Mouse (Mus musculus): ENCODE data around the gene Mxra8. TPM values are rescaled to one million over a fixed set of nuclear protein-coding genes. Genes with fewer than 3 reads are reported as not detected.

Mxra8 gene
- polyA plus RNA-seq, 1 experiment from 2014 or later, result 43.6 TPM

DNA sequence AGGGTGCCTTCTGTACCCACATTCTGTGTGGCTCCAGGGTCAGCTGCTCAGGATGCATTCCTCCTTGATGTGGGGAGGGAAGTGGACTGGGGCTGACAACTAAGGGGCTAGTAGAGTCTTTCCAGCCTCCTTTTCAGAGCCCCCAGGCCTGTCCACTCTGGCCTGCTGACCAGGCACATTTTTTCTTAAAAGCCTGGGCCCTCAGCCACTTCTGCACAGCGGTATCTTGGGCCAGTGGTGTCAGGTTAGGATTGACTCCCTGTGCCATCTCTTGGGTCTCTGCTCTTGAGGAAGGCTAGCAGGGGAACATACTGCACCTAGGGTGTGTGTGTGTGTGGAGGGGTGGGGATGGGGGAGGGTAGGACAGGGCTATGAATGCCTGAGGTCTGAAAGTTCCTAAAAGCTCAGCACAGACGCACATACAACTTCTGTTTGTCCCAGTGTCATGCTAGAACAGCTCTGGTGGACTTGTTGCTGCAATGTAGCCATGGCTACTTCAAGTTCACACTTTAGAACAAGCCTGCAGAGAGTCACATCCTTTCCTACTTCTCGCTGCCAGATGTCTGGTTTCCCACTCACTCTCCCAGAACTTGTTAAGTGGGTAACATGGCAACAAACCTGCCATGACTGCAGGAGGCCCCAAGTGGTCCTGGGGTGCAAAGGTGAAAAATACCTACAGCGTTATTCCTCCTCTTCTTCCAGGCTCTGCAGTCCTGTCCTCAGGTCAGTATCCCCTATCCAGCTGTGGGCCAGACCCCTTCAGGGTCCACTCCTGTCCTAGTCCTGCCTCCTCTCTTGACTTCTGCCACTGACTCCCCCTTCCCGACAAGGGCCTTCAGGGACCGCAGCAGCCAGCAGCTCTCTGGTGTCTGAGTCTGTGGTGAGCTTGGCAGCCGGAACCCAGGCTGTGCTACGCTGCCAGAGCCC is 859 bp downstream of the Mxra8 start:
- Histone ChIP-seq H3K4me1 (peaks cover 42% of the 10 kb centered on the region), H3K4me3 (peak overlapping the region; percentile 59), H3K27me3 (replicated peaks; ENCODE audit: low read depth, poor library complexity, severe bottlenecking) (peaks cover 28% of the 10 kb centered on the region), H3K9me3 (no peaks in the 10 kb centered on the region), H3K36me3 (replicated peaks) (peaks cover 27% of the 10 kb centered on the region), H3K27ac (replicated peaks) (peak overlapping the region; percentile 89)
- DNase-seq (ENCODE audit: low spot score), result no peak
- 6% methylated on average over 8 of the region's 8 CpGs for WGBS

GRCm38 (mm10) chr4:155841003-155841454 is 1.5 kb downstream of the Mxra8 start:
- Histone ChIP-seq H3K4me3 (peak overlapping the region; percentile 59), H3K27ac (replicated peaks) (peak overlapping the region; percentile 63), H3K9me3 (no peaks in the 10 kb centered on the region), H3K36me3 (replicated peaks) (peaks cover 26% of the 10 kb centered on the region), H3K27me3 (replicated peaks; ENCODE audit: low read depth, poor library complexity, severe bottlenecking) (peaks cover 28% of the 10 kb centered on the region), H3K4me1 (peaks cover 42% of the 10 kb centered on the region)
- peak; percentile 64 for DNase-seq (ENCODE audit: low spot score)
- under 1% methylated on average over 32 of the region's 32 CpGs for WGBS

DNA sequence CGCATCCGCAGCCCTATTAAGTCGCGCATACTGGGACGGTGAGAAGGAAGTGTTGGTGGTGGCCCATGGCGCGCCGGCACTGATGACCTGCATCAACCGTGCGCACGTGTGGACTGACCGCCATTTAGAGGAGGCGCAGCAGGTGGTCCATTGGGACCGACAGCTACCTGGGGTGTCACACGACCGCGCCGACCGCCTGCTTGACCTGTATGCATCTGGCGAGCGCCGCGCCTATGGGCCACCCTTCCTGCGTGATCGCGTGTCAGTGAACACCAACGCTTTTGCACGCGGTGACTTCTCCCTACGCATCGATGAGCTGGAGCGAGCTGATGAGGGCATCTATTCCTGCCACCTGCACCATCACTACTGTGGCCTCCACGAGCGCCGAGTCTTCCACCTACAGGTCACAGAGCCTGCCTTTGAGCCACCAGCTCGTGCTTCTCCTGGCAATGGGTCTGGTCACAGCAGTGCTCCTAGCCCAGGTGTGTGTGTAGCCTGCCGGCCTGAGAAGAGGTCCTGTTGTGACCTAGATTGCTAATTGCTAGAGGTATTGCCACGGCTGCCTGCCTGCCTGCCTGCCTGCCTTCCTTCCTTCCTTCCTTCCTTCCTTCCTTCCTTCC is 2.3 kb downstream of the Mxra8 start:
- Histone ChIP-seq H3K27me3 (replicated peaks; ENCODE audit: low read depth, poor library complexity, severe bottlenecking) (peaks cover 28% of the 10 kb centered on the region), H3K4me1 (peaks cover 48% of the 10 kb centered on the region), H3K27ac (replicated peaks) (no peak overlapping the region), H3K36me3 (replicated peaks) (peaks cover 26% of the 10 kb centered on the region), H3K9me3 (no peaks in the 10 kb centered on the region), H3K4me3 (peak overlapping the region; percentile 59)
- 38% methylated on average over 38 of the region's 38 CpGs for WGBS
- DNase-seq (ENCODE audit: low spot score), result no peak

DNA sequence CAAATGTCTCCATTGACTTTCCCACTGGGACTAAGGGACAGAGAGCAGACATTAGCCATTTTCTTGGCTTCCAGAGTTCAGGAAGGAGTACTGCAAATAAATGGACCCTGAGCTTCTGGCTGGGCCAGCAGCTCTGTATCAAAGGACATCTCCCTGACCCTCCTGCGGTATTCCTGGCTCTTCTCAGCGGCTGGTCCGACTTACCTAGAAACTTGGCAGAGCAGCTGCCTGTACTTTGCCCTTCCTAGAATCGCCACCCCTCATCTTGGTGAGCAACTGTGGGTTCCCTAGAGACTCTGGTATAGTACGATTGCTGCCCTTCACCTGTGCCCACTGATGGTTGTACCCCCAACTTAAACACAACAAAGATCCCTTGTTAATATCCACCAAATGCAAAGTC is 3.8 kb downstream of the Mxra8 start:
- peaks cover 26% of the 10 kb centered on the region for H3K36me3 ChIP-seq (replicated peaks)
- peaks cover 51% of the 10 kb centered on the region for H3K4me1 ChIP-seq
- no peaks in the 10 kb centered on the region for H3K9me3 ChIP-seq
- 91% methylated on average over 5 of the region's 5 CpGs for WGBS
- peaks cover 28% of the 10 kb centered on the region for H3K27me3 ChIP-seq (replicated peaks; ENCODE audit: low read depth, poor library complexity, severe bottlenecking)
- no peak overlapping the region for H3K4me3 ChIP-seq
- DNase-seq (ENCODE audit: low spot score), result no peak
- no peak overlapping the region for H3K27ac ChIP-seq (replicated peaks)

DNA sequence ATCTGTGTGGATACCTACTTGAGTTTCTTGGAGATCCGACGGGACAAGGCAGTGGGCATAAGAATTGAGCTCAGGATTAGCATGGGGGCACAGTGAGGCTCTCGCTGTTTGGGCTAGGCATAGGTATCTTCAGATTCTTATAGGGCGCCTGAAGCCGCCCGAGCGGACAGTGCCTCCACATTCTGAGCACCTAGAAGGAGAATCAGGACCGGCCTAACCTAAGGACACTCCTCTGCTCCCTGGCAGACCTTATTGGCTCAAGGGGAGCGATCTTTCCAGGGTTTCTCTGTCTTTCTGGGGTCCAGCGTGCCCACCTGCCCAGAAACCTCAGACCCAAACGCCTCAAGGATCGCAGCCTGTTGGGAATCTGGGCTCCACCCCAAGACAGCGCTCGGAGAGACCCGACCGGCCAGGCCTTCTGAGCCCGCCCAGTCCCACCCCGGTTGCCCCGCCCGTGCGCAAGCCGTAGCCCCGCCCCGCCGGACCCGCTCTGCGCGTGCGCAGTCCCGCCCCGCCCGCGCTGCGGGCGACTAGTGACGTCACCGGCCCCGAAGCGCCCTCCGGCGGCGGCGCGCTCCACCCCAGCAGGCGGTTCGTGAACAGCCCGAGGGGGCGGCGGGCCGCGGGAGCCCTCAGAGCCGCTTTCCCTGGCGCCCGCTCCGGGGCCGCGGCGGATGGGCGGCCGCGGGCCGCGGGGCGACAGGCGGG is 7.5 kb downstream of the Mxra8 start, which contains the start of gene Dvl1:
Gene Dvl1, plus strand, starts transcription at position 532 of the 708 bp plus-strand sequence.
- Histone ChIP-seq H3K36me3 (replicated peaks) (peaks cover 22% of the 10 kb centered on the region), H3K4me1 (peaks cover 33% of the 10 kb centered on the region), H3K27ac (replicated peaks) (peak within 1 kb of the TSS; percentile 83), H3K4me3 (peak within 1 kb of the TSS; percentile 87), H3K27me3 (replicated peaks; ENCODE audit: low read depth, poor library complexity, severe bottlenecking) (peaks cover 14% of the 10 kb centered on the region), H3K9me3 (no peaks in the 10 kb centered on the region)
- peak; percentile 97 for DNase-seq (ENCODE audit: low spot score)
- 3% methylated on average over 65 of the region's 65 CpGs for WGBS

DNA sequence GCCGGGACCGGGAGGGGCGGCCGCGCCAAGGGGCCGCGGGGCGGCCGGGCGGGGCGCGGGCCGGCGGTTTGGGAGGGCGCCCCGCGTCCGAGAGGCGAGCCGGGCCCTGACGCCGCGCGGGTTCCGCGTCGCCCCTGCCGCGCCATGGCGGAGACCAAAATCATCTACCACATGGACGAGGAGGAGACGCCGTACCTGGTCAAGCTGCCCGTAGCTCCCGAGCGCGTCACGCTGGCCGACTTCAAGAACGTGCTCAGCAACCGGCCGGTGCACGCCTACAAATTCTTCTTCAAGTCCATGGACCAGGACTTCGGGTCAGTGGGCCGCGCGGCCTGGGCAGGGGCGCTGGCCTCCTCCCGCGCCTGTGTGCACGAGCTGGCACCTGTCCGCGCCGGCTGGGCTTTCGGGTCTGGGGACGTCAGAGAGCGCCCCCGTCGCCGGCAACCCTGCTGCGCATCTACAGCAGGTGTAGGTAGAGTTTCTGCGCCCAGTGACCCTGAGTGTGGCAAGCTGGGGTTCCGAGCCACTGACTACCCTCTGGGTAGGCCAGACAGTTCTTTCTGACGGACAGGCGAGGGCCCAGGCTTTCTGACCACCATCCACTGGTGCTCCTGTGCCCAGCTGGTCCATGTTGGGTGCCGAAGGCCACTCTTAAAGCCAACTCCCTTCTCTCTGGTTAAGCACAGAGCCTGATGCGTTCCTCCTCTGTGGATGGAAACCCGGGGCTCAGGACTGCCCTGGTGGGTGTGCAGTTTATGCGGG is 8.3 kb downstream of the Mxra8 start:
- H3K4me3 ChIP-seq, result peak overlapping the region; percentile 87
- DNase-seq (ENCODE audit: low spot score), result peak; percentile 69
- peaks cover 6% of the 10 kb centered on the region for H3K27me3 ChIP-seq (replicated peaks; ENCODE audit: low read depth, poor library complexity, severe bottlenecking)
- peak overlapping the region; percentile 83 for H3K27ac ChIP-seq (replicated peaks)
- H3K9me3 ChIP-seq, result no peaks in the 10 kb centered on the region
- H3K36me3 ChIP-seq (replicated peaks), result peaks cover 18% of the 10 kb centered on the region
- 2% methylated on average over 69 of the region's 69 CpGs for WGBS
- H3K4me1 ChIP-seq, result peaks cover 33% of the 10 kb centered on the region

DNA sequence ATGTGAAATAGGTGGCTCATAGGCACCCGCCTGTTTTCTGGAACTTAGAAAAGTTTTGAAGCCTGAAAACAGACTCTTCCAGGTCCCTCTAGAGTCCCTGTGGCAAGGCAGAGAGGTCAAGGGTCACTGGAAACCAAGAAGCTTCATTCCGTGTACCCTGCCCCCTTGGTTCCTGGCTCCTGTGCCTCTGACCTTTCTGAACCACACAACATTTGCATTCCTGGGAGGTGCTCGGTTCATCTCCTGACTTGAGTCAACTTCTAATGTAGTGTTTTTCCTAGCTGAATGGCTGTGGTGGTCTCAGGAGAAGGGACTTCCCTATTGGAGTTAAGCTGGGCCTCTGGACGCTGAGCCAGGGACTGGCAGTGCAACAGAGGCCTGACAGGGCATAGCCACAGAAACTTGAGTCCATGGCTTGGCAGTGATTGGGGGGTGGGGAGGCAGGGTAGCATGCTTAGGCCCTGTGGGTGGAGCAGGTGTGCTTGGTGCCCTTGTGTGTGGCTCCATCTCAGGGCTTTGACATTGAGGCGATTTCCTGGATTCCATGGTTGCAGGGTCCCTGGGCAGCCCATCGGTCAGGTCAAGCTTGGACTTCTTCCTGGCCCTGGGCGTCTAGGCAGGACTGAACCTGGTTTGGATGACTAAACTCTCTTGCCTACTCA is 9.1 kb downstream of the Mxra8 start:
- 51% methylated on average over 7 of the region's 7 CpGs for whole genome bisulfite sequencing
- Histone ChIP-seq H3K27ac (replicated peaks) (peak overlapping the region; percentile 83; the same call in 1 of the 2 replicates), H3K27me3 (replicated peaks; ENCODE audit: low read depth, poor library complexity, severe bottlenecking) (no peaks in the 10 kb centered on the region)

GRCm38 (mm10) chr4:155849391-155849790 is 9.9 kb downstream of the Mxra8 start:
- 89% methylated on average over 2 of the region's 2 CpGs for WGBS
- Histone ChIP-seq H3K9me3 (no peaks in the 10 kb centered on the region), H3K27ac (replicated peaks) (no peak overlapping the region), H3K4me1 (peaks cover 33% of the 10 kb centered on the region), H3K4me3 (no peak overlapping the region; the same call in 1 of the 2 replicates), H3K27me3 (replicated peaks; ENCODE audit: low read depth, poor library complexity, severe bottlenecking) (no peaks in the 10 kb centered on the region), H3K36me3 (replicated peaks) (peaks cover 21% of the 10 kb centered on the region)
- no peak for DNase-seq (ENCODE audit: low spot score)

More for the DNA sequence above, 9.1 kb downstream of the Mxra8 start:
- no peak for DNase-seq (ENCODE audit: low spot score)
- H3K4me1 ChIP-seq, result peaks cover 33% of the 10 kb centered on the region
- no peaks in the 10 kb centered on the region for H3K9me3 ChIP-seq
- H3K36me3 ChIP-seq (replicated peaks), result peaks cover 18% of the 10 kb centered on the region
- H3K4me3 ChIP-seq, result peak overlapping the region; percentile 87

DNA sequence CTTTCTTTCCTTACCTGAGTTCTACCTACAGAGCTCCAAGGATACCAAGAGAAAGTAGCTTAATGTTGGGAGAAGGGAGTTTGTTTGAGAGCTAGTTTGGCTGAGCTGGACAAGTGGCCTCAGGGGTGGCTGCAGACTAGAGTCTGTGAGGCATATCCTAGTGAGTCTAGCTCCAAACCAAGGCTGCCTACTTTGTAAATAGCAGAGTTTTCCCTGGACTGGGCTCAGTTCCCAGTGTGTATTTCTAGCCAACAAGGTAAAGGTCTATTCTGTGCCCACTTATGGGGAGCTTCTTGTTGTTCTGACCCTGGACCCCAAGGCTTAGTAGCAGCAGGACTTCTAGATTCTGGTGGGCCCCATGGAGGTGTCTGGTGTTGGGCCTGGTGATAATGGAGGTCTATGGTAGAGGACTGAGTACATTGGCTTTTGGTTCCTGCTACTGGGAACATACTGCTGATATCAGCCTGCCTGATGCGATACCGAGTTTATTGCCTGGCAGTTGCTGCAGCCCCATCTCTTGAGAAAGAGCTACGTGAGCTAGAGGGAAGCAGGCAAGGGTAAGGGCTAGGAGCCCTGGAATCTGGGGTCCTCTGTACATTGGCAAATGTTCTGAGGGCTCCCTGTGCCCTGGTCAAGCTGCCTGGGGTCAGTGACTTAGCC is 10.4 kb downstream of the Mxra8 start:
- no peaks in the 10 kb centered on the region for H3K27me3 ChIP-seq (replicated peaks; ENCODE audit: low read depth, poor library complexity, severe bottlenecking)
- no peak overlapping the region; the same call in 1 of the 2 replicates for H3K4me3 ChIP-seq
- no peak for DNase-seq (ENCODE audit: low spot score)
- H3K4me1 ChIP-seq, result peaks cover 33% of the 10 kb centered on the region
- no peaks in the 10 kb centered on the region for H3K9me3 ChIP-seq
- 91% methylated on average over 3 of the region's 3 CpGs for WGBS
- peaks cover 26% of the 10 kb centered on the region for H3K36me3 ChIP-seq (replicated peaks)
- no peak overlapping the region for H3K27ac ChIP-seq (replicated peaks)

DNA sequence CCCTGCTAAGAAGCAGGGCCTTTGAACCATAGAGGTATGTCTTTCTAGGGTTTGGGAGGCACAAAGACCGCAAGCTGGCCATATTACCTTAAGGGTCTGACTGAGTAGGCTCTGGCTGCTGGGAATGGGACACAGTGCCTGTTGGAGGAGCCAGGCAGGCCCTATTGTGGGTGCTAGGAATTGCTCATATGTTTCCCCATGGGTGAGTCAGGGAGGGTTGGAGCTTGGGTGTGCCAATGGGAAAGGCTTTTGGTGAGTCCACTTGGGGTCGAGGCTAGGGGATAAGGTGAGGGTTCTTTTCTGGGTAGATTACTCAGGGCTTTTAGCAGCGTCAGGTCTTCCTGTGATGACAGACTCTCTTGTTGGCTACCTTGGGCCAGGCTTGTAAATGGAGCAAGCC is 11.9 kb downstream of the Mxra8 start:
- Histone ChIP-seq H3K27me3 (replicated peaks; ENCODE audit: low read depth, poor library complexity, severe bottlenecking) (no peaks in the 10 kb centered on the region), H3K9me3 (no peaks in the 10 kb centered on the region), H3K4me1 (peaks cover 32% of the 10 kb centered on the region), H3K4me3 (no peak overlapping the region), H3K27ac (replicated peaks) (no peak overlapping the region), H3K36me3 (replicated peaks) (peaks cover 40% of the 10 kb centered on the region)
- 92% methylated on average over 3 of the region's 3 CpGs for WGBS
- DNase-seq (ENCODE audit: low spot score), result no peak

DNA sequence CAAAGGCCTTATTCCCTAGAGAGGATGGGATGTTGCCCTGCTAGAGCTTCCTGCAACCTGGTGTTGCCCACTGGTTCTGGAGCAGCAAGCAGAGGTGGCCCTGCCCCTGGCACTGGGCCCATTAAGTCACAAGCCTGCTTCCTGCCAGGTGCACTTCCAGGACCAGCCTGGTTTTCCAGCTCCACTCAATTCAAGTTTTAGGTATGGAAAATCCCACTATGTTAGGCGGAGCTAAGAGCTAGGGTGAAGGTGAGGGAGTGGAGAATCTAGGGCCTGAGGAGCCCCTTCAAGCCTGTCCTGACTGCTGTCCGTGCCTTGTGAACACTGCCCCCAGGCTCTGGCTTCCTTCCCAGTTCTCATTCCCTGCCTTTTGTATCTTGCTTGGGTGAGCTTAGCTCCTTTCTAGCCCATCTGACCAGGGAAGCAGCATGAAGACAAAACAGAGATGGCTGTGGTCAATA is 12.5 kb downstream of the Mxra8 start:
- Histone ChIP-seq H3K4me1 (peaks cover 26% of the 10 kb centered on the region), H3K27me3 (replicated peaks; ENCODE audit: low read depth, poor library complexity, severe bottlenecking) (no peaks in the 10 kb centered on the region), H3K27ac (replicated peaks) (no peak overlapping the region), H3K4me3 (no peak overlapping the region), H3K9me3 (no peaks in the 10 kb centered on the region), H3K36me3 (replicated peaks) (peaks cover 46% of the 10 kb centered on the region)
- DNase-seq (ENCODE audit: low spot score), result no peak
- WGBS, result 84% methylated on average over 2 of the region's 2 CpGs
